Mouse (Mus musculus): ENCODE measurements around the gene Fam172a. TPM values are rescaled to one million over a fixed set of nuclear protein-coding genes. Genes with fewer than 3 reads are reported as not detected.

Gene Fam172a
- total RNA-seq, 4 experiments from 2014 or later, result 10.4 to 11.7 (median 11.0) TPM

GRCm38 (mm10) chr13:78213155-78213554, 511.3 kb downstream of the Fam172a start:
- DNase-seq (ENCODE audit: low spot score), result no peak

DNA sequence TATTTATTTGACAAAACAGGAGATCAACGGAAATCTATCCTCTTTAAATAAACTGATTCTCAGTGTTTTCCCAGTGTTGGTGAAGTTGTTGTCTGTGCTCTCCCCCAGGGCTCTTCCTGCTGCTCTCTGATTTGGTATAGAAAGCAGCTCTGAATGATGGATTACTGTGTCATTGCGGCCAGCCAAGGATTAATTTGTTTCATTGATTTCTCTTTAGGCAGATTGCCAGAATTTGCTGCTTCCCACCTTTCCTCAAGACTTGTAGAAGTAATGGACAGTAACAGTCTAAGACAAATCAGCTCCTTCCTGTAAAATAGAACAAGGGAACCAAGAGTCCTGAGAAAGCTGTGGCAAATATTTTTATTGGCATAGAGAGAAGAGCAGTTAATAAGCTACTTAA, 513.4 kb downstream of the Fam172a start:
- DNase-seq (ENCODE audit: low spot score), result no peak

All from heart, adult 8-10 months (tissue).